12 mouse cellular contexts compared by ENCODE assay signal in the genomic region with DNA sequence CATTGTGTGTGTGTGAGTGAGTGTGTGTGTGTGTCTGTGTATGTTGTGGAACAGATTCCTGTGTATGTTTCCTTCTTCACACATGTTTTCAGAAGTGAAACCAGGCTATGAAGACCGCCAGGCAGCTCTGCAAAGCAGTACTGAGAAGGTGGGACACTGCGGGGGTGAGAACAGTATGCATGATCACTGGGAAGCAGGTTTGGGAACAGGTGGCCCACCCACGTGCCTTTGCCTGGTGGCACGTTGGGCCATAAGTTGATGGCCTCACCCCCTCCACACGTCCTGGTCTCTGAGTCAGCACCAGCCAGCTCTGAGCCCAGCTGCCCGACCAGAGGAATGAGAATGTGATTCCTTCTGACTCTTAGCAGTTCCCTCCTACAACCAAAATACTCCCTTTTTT.
A peak's percentile ranks its signal among the peaks of the same experiment; 100 is the strongest.
DNase-seq lines count a peak whose midpoint lies in the region; ATAC-seq and TF ChIP-seq lines count a peak whose summit lies in the region.
"Had no signal": no experiment of that assay in that cellular context is flagged by ENCODE, and none has a peak within 500 bp of the region (broad histone marks: within the 10 kb centered on the region; RNA-seq: fewer than 3 reads in every experiment).

No protein-coding gene starts in this region.

- peak overlapping the region; percentile 59 for H3K4me2 ChIP-seq in myocyte (ENCODE audit: low read depth)
- H3K4me2 ChIP-seq: liver, embryonic 15.5 days; neural tube, embryonic 12.5 days had no signal

- DNase-seq in 3134 (ENCODE audit: extremely low read depth, insufficient read length, low spot score), result peak; percentile 32
- peak; percentile 77 to 82 for DNase-seq in layer of hippocampus, adult 2 months (ENCODE audit: low spot score in 2 of 2)
- DNase-seq in kidney, adult 18-20 months, result no peak
- no peak for DNase-seq in adrenal gland, adult 8-10 months
- DNase-seq in spleen, postnatal 14 days (ENCODE audit: low spot score in 2 of 2), result no peak
- DNase-seq: gastrocnemius, postnatal 14 days; spleen, adult 18-20 months had no signal

- TF ChIP-seq CTCF in layer of hippocampus, adult 2 months (conservative IDR thresholded peaks at IDR 0.05), result no peak

- H3K27me3 ChIP-seq in myocyte (ENCODE audit: control insufficient read depth, insufficient read depth, insufficient read length), result no peaks in the 10 kb centered on the region
- H3K27me3 ChIP-seq: liver, embryonic 15.5 days; neural tube, embryonic 12.5 days had no signal

- H3K79me2 ChIP-seq in myocyte (ENCODE audit: control insufficient read depth, insufficient read depth), result no peaks in the 10 kb centered on the region

- no peaks in the 10 kb centered on the region for H3K36me3 ChIP-seq in myocyte (ENCODE audit: control insufficient read depth, insufficient read depth)
- H3K36me3 ChIP-seq: liver, embryonic 15.5 days; neural tube, embryonic 12.5 days had no signal

- H3K4me3 ChIP-seq in layer of hippocampus, adult 2 months, result no peak overlapping the region
- H3K4me3 ChIP-seq in myocyte, result no peak overlapping the region
- H3K4me3 ChIP-seq: liver, embryonic 15.5 days; megakaryocyte, embryonic 14.5 days; neural tube, embryonic 12.5 days had no signal

- H3ac ChIP-seq in myocyte (ENCODE audit: control insufficient read depth, insufficient read length), result no peak overlapping the region

- peak; percentile 31 for ATAC-seq in CD4-positive, CD25-positive, alpha-beta regulatory T cell, adult 4 months

- peak overlapping the region; percentile 53; the same call in 1 of the 2 replicates for H3K27ac ChIP-seq in layer of hippocampus, adult 2 months
- H3K27ac ChIP-seq: liver, embryonic 15.5 days; neural tube, embryonic 12.5 days had no signal

- TF ChIP-seq POLR2A in myocyte (IDR thresholded peaks at IDR 0.05; ENCODE audit: insufficient read length, low read depth), result no peak

TF ChIP-seq in myocyte, 11 proteins besides CTCF, POLR2A, EP300 and RAD21:
- TF ChIP-seq POLR2AphosphoS2 (IDR thresholded peaks at IDR 0.05; ENCODE audit: insufficient read length, low read depth), result no peak
- TF ChIP-seq MYOD1 (IDR thresholded peaks at IDR 0.05; ENCODE audit: control insufficient read depth in 1 of 3, insufficient read length in 2 of 3, low read depth in 2 of 3), result peak in 2 of 3 experiments; percentile 66 to 96
- TF ChIP-seq MYOG (IDR thresholded peaks at IDR 0.05; ENCODE audit: control insufficient read depth in 1 of 3, insufficient read depth in 1 of 3, insufficient read length in 2 of 3, low read depth in 2 of 3), result peak in 2 of 3 experiments; percentile 55 to 91
- TF ChIP-seq MAX (IDR thresholded peaks at IDR 0.05; ENCODE audit: low read depth), result no peak
- peak; percentile 37 for TF ChIP-seq TCF3 (IDR thresholded peaks at IDR 0.05; ENCODE audit: insufficient read length, low read depth)
- TF ChIP-seq TCF12 (IDR thresholded peaks at IDR 0.05; ENCODE audit: insufficient read depth, poor library complexity, severe bottlenecking), result peak; percentile 23

Comparison
In these comparisons a context has a peak if more than half of its experiments do, and no peak if none do; other contexts are left out.
1. DNase-seq: peak in 3134 (single experiment) and layer of hippocampus, adult 2 months (2 of 2); none in kidney, adult 18-20 months (single experiment), adrenal gland, adult 8-10 months (single experiment) and spleen, postnatal 14 days (0 of 2).